Mouse (Mus musculus) ES-E14 (cell line): ENCODE results near the gene Arnt2. TPM values are rescaled to one million over a fixed set of nuclear protein-coding genes. Genes with fewer than 3 reads are reported as not detected.
A peak's percentile ranks its signal among the peaks of the same experiment; 100 is the strongest.

Source experiments
- DNase-seq: peaks from one replicate; pipeline ENCODE4 v3.0.0-alpha.2; 2013; ENCODE audit warnings: low read depth, low spot score
- H3K27ac ChIP-seq: 2 replicates; pipeline ENCODE4 v1.5.1; 2012; ENCODE audit warnings: low read depth, mild to moderate bottlenecking, low read length, moderate library complexity, mixed read lengths; ENCODE audit not compliant: poor library complexity, insufficient read depth, severe bottlenecking
- H3K36me3 ChIP-seq: 2 replicates; pipeline ENCODE4 v1.6.1; 2012; ENCODE audit warnings: mild to moderate bottlenecking, low read length, moderate library complexity, mixed read lengths; ENCODE audit not compliant: control insufficient read depth, poor library complexity, insufficient read depth, severe bottlenecking
- H3K4me1 ChIP-seq, 2 experiments: fragments of 150-350 bp in 1 of 2; sonication (generic) in 1 of 2; 2 replicates each; pipeline ENCODE4 v1.6.1; 2012; ENCODE audit warnings: low read length in 2 of 2, mild to moderate bottlenecking in 1 of 2, mixed read lengths in 1 of 2; ENCODE audit not compliant: control insufficient read depth in 2 of 2, insufficient read depth in 2 of 2, poor library complexity in 1 of 2
- H3K4me3 ChIP-seq, 2 experiments: fragments of 150-350 bp in 1 of 2; sonication (generic) in 1 of 2; 2 replicates each; pipeline ENCODE4 v1.5.1; 2012; ENCODE audit warnings: low read length in 2 of 2, low read depth in 1 of 2, mild to moderate bottlenecking in 1 of 2, mixed read lengths in 1 of 2; ENCODE audit not compliant: insufficient read depth in 1 of 2, poor library complexity in 1 of 2, severe bottlenecking in 1 of 2
- H3K9ac ChIP-seq: 2 replicates; pipeline ENCODE4 v1.6.1; 2012; ENCODE audit warnings: low read depth, mild to moderate bottlenecking, low read length, mixed read lengths; ENCODE audit not compliant: poor library complexity, insufficient read depth, severe bottlenecking
- H3K9me3 ChIP-seq: fragments of 150-350 bp; sonication (generic); 2 replicates; pipeline ENCODE4 v1.6.1; 2012; ENCODE audit warnings: low read depth, mild to moderate bottlenecking, low read length; ENCODE audit not compliant: control insufficient read depth, insufficient read depth
- CHD2 ChIP-seq: IDR thresholded peaks from 2 replicates; pipeline ENCODE4 v1.6.1; 2014; ENCODE audit warnings: mild to moderate bottlenecking, low read depth, low read length, inconsistent platforms
- HCFC1 ChIP-seq: IDR thresholded peaks from 2 replicates; pipeline ENCODE4 v1.6.1; 2012; ENCODE audit warnings: low read length, inconsistent platforms, borderline replicate concordance; ENCODE audit not compliant: insufficient read depth
- MAFK ChIP-seq: IDR thresholded peaks from 2 replicates; pipeline ENCODE4 v1.6.1; 2014; ENCODE audit warnings: mild to moderate bottlenecking, low read depth, low read length, inconsistent platforms; ENCODE audit not compliant: insufficient read depth
- ZC3H11A ChIP-seq: IDR thresholded peaks from 2 replicates; pipeline ENCODE4 v1.6.1; 2012; ENCODE audit warnings: low read depth, mild to moderate bottlenecking, inconsistent platforms, low read length, borderline replicate concordance
- ZNF384 ChIP-seq: IDR thresholded peaks from 2 replicates; pipeline ENCODE4 v1.6.1; 2012; ENCODE audit warnings: low read depth, low read length, inconsistent platforms
- in situ Hi-C, 2 experiments: fragments of 600-800 bp; cut with MboI; formaldehyde crosslinking; loops; one replicate each; pipeline ENCODE4 v1.15.1; 2025; ENCODE audit warnings: low sequenced_read_pairs in 2 of 2, inconsistent platforms in 1 of 2; ENCODE audit not compliant: unreplicated experiment in 2 of 2
- total RNA-seq: library from RNA; depleted of rRNA; stranded (reverse); fragments of 300-350 nt; gene quantifications from 2 replicates; pipeline ENCODE4 v1.2.3, GENCODE M21; 2012

Gene Arnt2
- total RNA-seq, 1 experiment, result 2.8 TPM

GRCm38 (mm10) chr7:84273930-84274329 is 136.0 kb downstream of the Arnt2 start:
- TF ChIP-seq CHD2 (no peak), ZNF384 (no peak), ZC3H11A (no peak), MAFK (no peak), HCFC1 (no peak)
- in situ Hi-C loops, result loop anchor here in 1 of 2 experiments (5.0 to 10.0 kb wide), 2 partner anchors 187 to 359 kb away; partner anchors contain the start of gene Cemip
- Histone ChIP-seq H3K4me3 (no peak overlapping the region), H3K27ac (no peak overlapping the region), H3K9me3 (no peaks in the 10 kb centered on the region), H3K9ac (no peak overlapping the region), H3K36me3 (no peaks in the 10 kb centered on the region), H3K4me1 (no peaks in the 10 kb centered on the region; a peak in 1 of 4 replicates)
- no peak for DNase-seq

DNA sequence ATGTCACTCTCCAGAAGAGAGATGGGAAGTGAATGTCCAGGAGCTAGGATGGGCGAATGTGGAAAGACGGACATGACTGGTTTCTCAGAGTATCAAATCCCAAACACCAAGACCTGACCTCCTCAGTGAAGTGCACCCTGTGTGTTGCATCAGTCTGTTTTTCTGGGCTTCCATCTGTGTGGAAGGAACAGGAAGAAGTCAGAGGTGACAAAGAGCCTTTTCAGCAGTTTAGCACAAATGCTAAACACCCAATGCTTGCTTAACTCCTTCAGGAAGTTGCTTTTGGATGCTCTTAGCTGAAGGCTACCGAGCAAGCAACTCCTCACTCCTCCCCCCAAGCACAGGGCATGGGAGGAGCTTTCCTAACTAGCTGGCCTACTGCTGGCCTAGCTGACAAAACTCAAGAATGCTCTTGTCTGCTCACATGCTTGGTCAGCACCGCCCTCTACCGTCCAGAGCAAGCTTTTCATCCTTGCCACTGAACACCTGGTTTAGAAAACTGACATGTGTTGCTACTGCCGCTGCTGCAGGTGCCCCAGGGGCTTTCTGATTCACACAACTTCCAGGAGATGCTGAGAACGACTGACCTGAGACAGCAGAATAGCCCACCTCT is 137.7 kb downstream of the Arnt2 start:
- Histone ChIP-seq H3K36me3 (no peaks in the 10 kb centered on the region), H3K9me3 (no peaks in the 10 kb centered on the region), H3K27ac (no peak overlapping the region), H3K4me1 (no peaks in the 10 kb centered on the region; a peak in 1 of 4 replicates), H3K9ac (no peak overlapping the region), H3K4me3 (no peak overlapping the region)
- TF ChIP-seq HCFC1, result no peak
- 0 out of 2 replicates have a peak, but pooled peaks have one; percentile 21 for TF ChIP-seq MAFK
- peak; percentile 87 for TF ChIP-seq ZC3H11A
- peak; percentile 83 for DNase-seq
- in situ Hi-C loops, result loop anchor here in 1 of 2 experiments (5.0 to 10.0 kb wide), 2 partner anchors 185 to 358 kb away; partner anchors contain the start of gene Cemip

- no peaks in the 10 kb centered on the region for H3K9me3 ChIP-seq
- DNase-seq, result no peak
- H3K9ac ChIP-seq, result no peak overlapping the region
- H3K27ac ChIP-seq, result no peak overlapping the region
- H3K4me3 ChIP-seq, result no peak overlapping the region
- TF ChIP-seq HCFC1, result no peak
- no peak for TF ChIP-seq CHD2
- TF ChIP-seq ZNF384, result no peak
- TF ChIP-seq MAFK, result no peak
- TF ChIP-seq ZC3H11A, result no peak
- in situ Hi-C loops, result loop anchor here in 1 of 2 experiments (5.0 to 10.0 kb wide), 2 partner anchors 184 to 357 kb away; partner anchors contain the start of gene Cemip
- no peaks in the 10 kb centered on the region for H3K36me3 ChIP-seq
- H3K4me1 ChIP-seq, result no peaks in the 10 kb centered on the region; a peak in 1 of 4 replicates
Measured at GRCm38 (mm10) chr7:84271429-84271828, 138.5 kb downstream of the Arnt2 start.

DNA sequence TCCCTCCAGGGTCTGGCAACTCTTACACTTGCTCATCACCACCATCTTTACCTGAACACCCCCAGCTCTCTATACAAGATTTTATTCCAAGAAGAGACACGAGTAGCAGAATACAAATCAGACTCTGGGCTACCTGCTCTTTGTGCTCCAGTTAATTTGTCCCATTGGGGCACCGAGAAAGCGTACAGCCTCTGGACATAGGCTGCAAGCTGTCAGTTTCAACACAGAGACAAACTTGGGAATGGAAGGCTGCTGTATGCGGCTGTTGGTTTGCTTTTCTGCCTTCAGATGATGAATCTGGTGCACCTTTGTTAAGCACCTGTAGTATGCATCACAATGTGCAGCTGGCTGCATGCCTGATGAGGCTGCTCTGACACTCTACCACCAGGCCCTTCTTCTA is 146.5 kb downstream of the Arnt2 start:
- TF ChIP-seq ZNF384 (no peak), CHD2 (no peak), ZC3H11A (no peak), HCFC1 (no peak), MAFK (no peak)
- no peak for DNase-seq
- Histone ChIP-seq H3K9ac (no peak overlapping the region), H3K27ac (no peak overlapping the region), H3K36me3 (no peaks in the 10 kb centered on the region), H3K4me3 (no peak overlapping the region), H3K9me3 (no peaks in the 10 kb centered on the region), H3K4me1 (peaks cover 0 to 2% of the 10 kb centered on the region in 2 experiments; a peak in 1 of 4 replicates)
- in situ Hi-C loops, result no loop called here
